Comparison of ENCODE assay signal across 8 mouse cellular contexts in the genomic region with DNA sequence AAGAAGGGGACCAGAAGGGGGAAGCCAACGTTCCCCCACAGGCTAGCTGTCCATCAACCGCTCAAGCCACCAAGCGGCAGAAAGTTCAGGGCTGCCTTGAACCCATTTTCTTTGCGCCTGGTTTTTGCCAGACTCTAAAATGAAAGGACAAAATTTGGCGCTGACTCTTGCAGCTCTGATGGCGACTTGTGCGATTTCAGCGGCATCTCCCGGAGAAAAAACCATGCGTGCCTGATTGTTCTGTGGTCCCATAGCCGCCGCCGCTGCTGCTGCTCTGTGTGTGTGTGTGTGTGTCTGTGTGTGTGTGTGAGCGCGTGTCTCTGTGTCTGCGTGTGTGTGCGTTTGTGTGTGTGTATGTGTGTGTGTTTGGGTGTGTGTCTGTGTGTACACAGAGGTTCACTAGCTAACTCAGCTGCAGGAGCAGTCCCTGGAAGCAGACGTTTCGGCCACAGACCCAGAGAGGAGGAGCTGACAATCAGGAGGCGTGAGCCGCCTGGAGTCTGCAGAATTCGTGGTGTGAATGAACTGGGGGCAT. TPM values are rescaled to one million over a fixed set of nuclear protein-coding genes. Genes with fewer than 3 reads are reported as not detected.
DNase-seq lines count a peak whose midpoint lies in the region; ATAC-seq and TF ChIP-seq lines count a peak whose summit lies in the region.

No protein-coding gene starts in this region.

- under 1% methylated on average over 22 of the region's 22 CpGs for WGBS in lung, embryonic 14.5 days
- under 1% methylated on average over 22 of the region's 22 CpGs for WGBS in embryonic facial prominence, embryonic 10.5 days
- 0% methylated on average over 22 of the region's 22 CpGs for WGBS in heart, embryonic 12.5 days
- WGBS in kidney, embryonic 15.5 days = under 1% methylated on average over 22 of the region's 22 CpGs
- 0% methylated on average over 22 of the region's 22 CpGs for WGBS in lung, embryonic 16.5 days
- 1% methylated on average over 22 of the region's 22 CpGs for WGBS in small intestine, adult 2 months

- no peak for TF ChIP-seq POLR2A in small intestine, adult 2 months (IDR thresholded peaks at IDR 0.05; ENCODE audit: low read depth, low read length)

- peak overlapping the region; percentile 82 for H3K4me2 ChIP-seq in lung, embryonic 14.5 days
- peak overlapping the region; percentile 92 for H3K4me2 ChIP-seq in heart, embryonic 12.5 days
- H3K4me2 ChIP-seq in kidney, embryonic 15.5 days = peak overlapping the region; percentile 90
- H3K4me2 ChIP-seq in lung, embryonic 16.5 days (ENCODE audit: low read depth, low read length) = peak overlapping the region; percentile 71

- H3K4me1 ChIP-seq in lung, embryonic 14.5 days (ENCODE audit: insufficient read depth) = 0 out of 2 replicates have a peak, but pooled peaks cover 3% of the 10 kb centered on the region
- peaks cover 48% of the 10 kb centered on the region for H3K4me1 ChIP-seq in embryonic facial prominence, embryonic 10.5 days
- H3K4me1 ChIP-seq in heart, embryonic 12.5 days (replicated peaks) = peaks cover 12% of the 10 kb centered on the region
- H3K4me1 ChIP-seq in kidney, embryonic 15.5 days = peaks cover 55% of the 10 kb centered on the region
- H3K4me1 ChIP-seq in lung, embryonic 16.5 days (replicated peaks; ENCODE audit: control insufficient read depth, insufficient read depth, low read length) = peaks cover 9% of the 10 kb centered on the region
- peaks cover 5% of the 10 kb centered on the region; the same call in 1 of the 2 replicates for H3K4me1 ChIP-seq in small intestine, adult 2 months (ENCODE audit: control insufficient read depth, insufficient read depth, insufficient read length, low read length)

- H3K27me3 ChIP-seq in lung, embryonic 14.5 days (ENCODE audit: insufficient read depth, low read length) = peaks cover 46% of the 10 kb centered on the region
- H3K27me3 ChIP-seq in embryonic facial prominence, embryonic 10.5 days (replicated peaks; ENCODE audit: low read depth, poor library complexity, severe bottlenecking) = peaks cover 44% of the 10 kb centered on the region
- H3K27me3 ChIP-seq in heart, embryonic 12.5 days (replicated peaks) = no peaks in the 10 kb centered on the region; the same call in 1 of the 2 replicates
- peaks cover 77% of the 10 kb centered on the region for H3K27me3 ChIP-seq in kidney, embryonic 15.5 days
- peaks cover 37% of the 10 kb centered on the region for H3K27me3 ChIP-seq in lung, embryonic 16.5 days (ENCODE audit: control insufficient read depth, insufficient read depth, low read depth, low read length)
- H3K27me3 ChIP-seq in small intestine, adult 2 months (ENCODE audit: control insufficient read depth, insufficient read depth, low read length) = peaks cover 46% of the 10 kb centered on the region

- ATAC-seq in lung, embryonic 14.5 days (ENCODE audit: insufficient read depth) = peak; percentile 39
- ATAC-seq in heart, embryonic 12.5 days (ENCODE audit: insufficient number of reproducible peaks, low FRiP score) = 0 out of 2 replicates have a peak, but pooled peaks have one; percentile 35
- peak; percentile 27; the same call in 1 of the 2 replicates for ATAC-seq in kidney, embryonic 15.5 days (replicated peaks; ENCODE audit: low FRiP score)
- peak; percentile 59 for ATAC-seq in lung, embryonic 16.5 days (ENCODE audit: low read depth)

- H3K27ac ChIP-seq in lung, embryonic 14.5 days (ENCODE audit: low read depth) = peak overlapping the region; percentile 87
- peak overlapping the region; percentile 99 for H3K27ac ChIP-seq in embryonic facial prominence, embryonic 10.5 days (replicated peaks)
- peak overlapping the region; percentile 98 for H3K27ac ChIP-seq in heart, embryonic 12.5 days (ENCODE audit: poor library complexity, severe bottlenecking)
- peak overlapping the region; percentile 92 for H3K27ac ChIP-seq in kidney, embryonic 15.5 days
- peak overlapping the region; percentile 92 for H3K27ac ChIP-seq in lung, embryonic 16.5 days (ENCODE audit: low read length)
- H3K27ac ChIP-seq in small intestine, adult 2 months (ENCODE audit: insufficient read depth, low read depth, low read length) = peak overlapping the region; percentile 43

- H3K36me3 ChIP-seq in lung, embryonic 14.5 days (ENCODE audit: insufficient read depth) = no peaks in the 10 kb centered on the region
- H3K36me3 ChIP-seq in embryonic facial prominence, embryonic 10.5 days (replicated peaks) = no peaks in the 10 kb centered on the region
- no peaks in the 10 kb centered on the region for H3K36me3 ChIP-seq in heart, embryonic 12.5 days
- H3K36me3 ChIP-seq in kidney, embryonic 15.5 days = no peaks in the 10 kb centered on the region
- no peaks in the 10 kb centered on the region for H3K36me3 ChIP-seq in lung, embryonic 16.5 days (ENCODE audit: control insufficient read depth, insufficient read depth, low read length)
- H3K36me3 ChIP-seq in small intestine, adult 2 months (ENCODE audit: control insufficient read depth, insufficient read depth, low read length) = no peaks in the 10 kb centered on the region

- DNase-seq in lung, embryonic 14.5 days = peak; percentile 75
- DNase-seq in lung, postnatal 14 days = no peak
- no peak for DNase-seq in embryonic facial prominence, embryonic 10.5 days (ENCODE audit: low spot score)
- no peak for DNase-seq in thymus, postnatal 36 days

- H3K9ac ChIP-seq in lung, embryonic 14.5 days = peak overlapping the region; percentile 63
- peak overlapping the region; percentile 93 for H3K9ac ChIP-seq in heart, embryonic 12.5 days
- H3K9ac ChIP-seq in kidney, embryonic 15.5 days = peak overlapping the region; percentile 68
- peak overlapping the region; percentile 82 for H3K9ac ChIP-seq in lung, embryonic 16.5 days (ENCODE audit: low read length)

- no peaks in the 10 kb centered on the region for H3K9me3 ChIP-seq in lung, embryonic 14.5 days (ENCODE audit: low read depth, low read length)
- no peaks in the 10 kb centered on the region for H3K9me3 ChIP-seq in embryonic facial prominence, embryonic 10.5 days
- H3K9me3 ChIP-seq in heart, embryonic 12.5 days (replicated peaks) = no peaks in the 10 kb centered on the region
- no peaks in the 10 kb centered on the region for H3K9me3 ChIP-seq in kidney, embryonic 15.5 days (replicated peaks)
- H3K9me3 ChIP-seq in lung, embryonic 16.5 days (ENCODE audit: control insufficient read depth, low read length) = no peaks in the 10 kb centered on the region

- no peak for TF ChIP-seq CTCF in lung, embryonic 14.5 days (IDR thresholded peaks at IDR 0.05; ENCODE audit: low read depth)
- TF ChIP-seq CTCF in small intestine, adult 2 months (IDR thresholded peaks at IDR 0.05; ENCODE audit: extremely low read depth, insufficient read length, insufficient replicate concordance, low read depth, low read length) = no peak

- H3K4me3 ChIP-seq in lung, embryonic 14.5 days (ENCODE audit: low read depth, low read length) = peak overlapping the region; percentile 54
- peak overlapping the region; percentile 79 for H3K4me3 ChIP-seq in embryonic facial prominence, embryonic 10.5 days
- peak overlapping the region; percentile 79 for H3K4me3 ChIP-seq in heart, embryonic 12.5 days
- H3K4me3 ChIP-seq in kidney, embryonic 15.5 days (replicated peaks) = peak overlapping the region; percentile 64
- peak overlapping the region; percentile 66 for H3K4me3 ChIP-seq in lung, embryonic 16.5 days (ENCODE audit: low read length)
- peak overlapping the region; percentile 70 for H3K4me3 ChIP-seq in small intestine, adult 2 months (ENCODE audit: low read depth, low read length)

RNA-seq across cellular contexts. Expression of a gene that starts 0.6 kb away (rescaled TPM):
- polyA plus RNA-seq in lung, embryonic 14.5 days (2014; fragmentation: Nextera tagmentation; extraction: Ambion mirVana) = 16.1 and 16.2 TPM in 2 replicates
- polyA plus RNA-seq in embryonic facial prominence, embryonic 10.5 days (2016; fragmentation: Nextera tagmentation; extraction: Ambion mirVana) = 37.2 and 40.4 TPM in 2 replicates
- 40.6 and 47.4 TPM in 2 replicates for polyA plus RNA-seq in heart, embryonic 12.5 days (2016; fragmentation: Nextera tagmentation; extraction: Ambion mirVana)
- 23.3 and 26.4 TPM in 2 replicates for polyA plus RNA-seq in kidney, embryonic 15.5 days (2015; fragmentation: Nextera tagmentation; extraction: Ambion mirVana)
- polyA plus RNA-seq in lung, embryonic 16.5 days (2015; fragmentation: Nextera tagmentation; extraction: Ambion mirVana) = 20.0 and 22.8 TPM in 2 replicates
- 4.4 and 7.4 TPM in 2 replicates for polyA plus RNA-seq in small intestine, adult 2 months (2012; rRNA removed)

Comparison
In these comparisons a context has a peak if more than half of its experiments do, and no peak if none do; other contexts are left out.
1. H3K27ac ChIP-seq: peak in every context shown above with its lines; median percentile 99 in embryonic facial prominence, embryonic 10.5 days; 98 in heart, embryonic 12.5 days; 92 in kidney, embryonic 15.5 days; 92 in lung, embryonic 16.5 days; 87 in lung, embryonic 14.5 days; 43 in small intestine, adult 2 months.